Mouse (Mus musculus): ENCODE measurements around the gene Ldlr.

Gene Ldlr

DNA sequence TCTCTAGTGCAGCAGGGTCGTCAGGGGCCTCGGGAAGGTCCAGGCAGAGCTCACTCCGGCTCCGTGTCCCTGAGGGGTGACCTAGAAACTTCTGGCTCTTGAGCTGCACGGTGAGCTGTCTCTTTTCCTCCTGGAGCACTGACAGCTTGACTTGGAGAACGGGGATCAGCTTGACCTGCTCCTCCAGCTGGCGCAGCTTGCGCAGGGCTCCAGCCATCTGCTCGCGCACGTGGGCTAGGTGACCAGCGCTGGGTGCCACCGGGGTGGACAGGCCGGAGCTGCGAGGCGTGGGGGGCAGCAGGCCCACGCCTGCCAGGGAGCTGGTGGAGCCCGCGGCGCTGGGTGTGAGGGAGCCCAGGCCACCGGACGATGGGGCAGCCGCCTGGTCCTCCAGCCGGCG, 71.6 kb downstream of the Ldlr start:
- no peak for DNase-seq

DNA sequence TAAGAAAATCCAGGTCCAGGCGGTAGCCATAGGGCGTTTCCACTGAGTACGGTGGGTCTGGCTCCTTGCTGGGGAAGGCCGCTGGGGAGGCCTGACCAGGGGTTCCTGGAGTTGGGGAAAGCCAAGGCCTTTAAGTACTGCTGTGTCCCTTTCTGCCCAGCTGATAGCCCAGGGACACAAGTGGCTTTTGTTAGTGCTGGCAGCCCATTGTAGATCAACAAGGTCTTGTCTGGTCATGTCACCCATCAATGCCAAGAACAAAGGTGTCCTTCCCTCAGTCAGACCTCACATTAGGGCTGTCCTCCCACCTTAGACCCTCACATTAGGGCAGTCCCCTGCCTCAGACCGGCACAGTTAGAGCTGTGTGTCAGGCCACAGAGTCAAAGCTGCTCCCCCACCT, 72.3 kb downstream of the Ldlr start:
- DNase-seq, result no peak

- no peak for DNase-seq
Measured at GRCm38 (mm10) chr9:21796259-21796658, 73.0 kb downstream of the Ldlr start.

DNA sequence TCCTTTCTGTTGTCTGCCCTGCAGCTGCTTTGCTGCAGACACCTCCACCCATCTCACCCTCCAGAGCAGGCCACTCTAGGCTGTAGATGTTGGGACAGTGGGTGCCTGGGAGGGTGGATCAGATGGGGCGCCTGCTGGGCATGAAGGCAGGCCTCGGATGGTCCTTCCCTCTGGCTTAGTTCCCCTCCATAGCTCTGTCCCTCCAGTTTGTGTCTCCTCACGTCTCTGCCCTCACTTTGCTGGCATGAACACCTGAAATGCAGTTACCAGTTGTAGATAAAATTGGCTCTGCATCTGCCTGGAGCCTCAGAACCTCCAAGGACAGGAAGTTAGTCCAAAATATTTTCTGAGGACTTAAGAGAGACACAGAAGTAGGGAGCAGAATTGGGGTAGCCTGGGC, 73.6 kb downstream of the Ldlr start:
- DNase-seq, result no peak

DNA sequence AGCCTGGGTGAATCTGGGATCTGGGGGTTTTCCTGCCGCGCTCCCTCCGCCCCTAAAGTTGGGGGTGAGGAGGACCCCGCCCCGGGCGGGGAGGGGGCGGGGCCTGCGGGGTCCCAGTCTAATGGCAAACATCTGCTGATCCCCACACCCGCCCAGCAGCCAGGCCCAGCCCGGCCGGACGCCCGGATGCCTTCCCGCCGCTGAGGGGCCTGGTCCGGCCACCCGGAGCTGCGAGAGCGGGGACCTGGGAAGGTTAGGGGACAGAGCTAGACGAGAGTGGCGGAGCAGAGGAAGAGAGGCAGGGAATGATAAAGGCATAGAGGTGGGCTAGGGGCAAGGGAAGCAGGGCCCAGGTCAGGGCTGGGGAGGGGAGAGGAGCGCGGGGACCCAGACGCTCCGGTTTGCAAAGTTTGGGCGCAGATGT, 74.7 kb downstream of the Ldlr start:
- peak; percentile 26 to 46 for DNase-seq

GRCm38 (mm10) chr9:21798345-21799009, 75.2 kb downstream of the Ldlr start, which contains the start of gene Kank2:
TSS of gene Kank2 (minus strand) at chr9:21798744.
- peak; percentile 81 to 85 for DNase-seq

DNA sequence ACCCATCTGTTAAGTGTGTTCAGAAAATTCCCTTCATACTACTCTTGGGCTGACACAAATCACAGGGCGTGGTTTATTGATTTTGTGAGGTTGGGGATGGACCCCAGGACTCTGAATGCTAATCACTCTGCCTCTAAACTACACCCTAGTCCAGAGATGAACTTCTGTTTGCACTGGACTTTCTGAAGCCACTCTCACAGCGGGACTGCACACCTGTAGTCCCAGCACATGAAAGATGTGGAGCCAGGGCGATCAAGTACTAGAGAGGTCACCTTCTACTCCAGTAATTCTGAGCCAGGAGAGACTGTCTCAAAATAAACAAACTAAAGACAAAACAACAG, 75.7 kb downstream of the Ldlr start:
- no peak for DNase-seq

All from thymus, postnatal 36 days (tissue).